Mouse (Mus musculus): ENCODE data around the gene Atl1.

GRCm38 (mm10) chr12:69939291-69939690, 46.9 kb downstream of the Atl1 start:
- TF ChIP-seq RAD21 (IDR thresholded peaks at IDR 0.05; ENCODE audit: low read depth, low read length) (peak; percentile 63), ZMIZ1 (IDR thresholded peaks at IDR 0.05; ENCODE audit: low read depth, low read length) (no peak), POLR2AphosphoS5 (IDR thresholded peaks at IDR 0.05; ENCODE audit: borderline replicate concordance, low read depth, low read length) (no peak), TBP (IDR thresholded peaks at IDR 0.05; ENCODE audit: low read depth, low read length) (no peak), JUND (IDR thresholded peaks at IDR 0.05; ENCODE audit: low read depth, low read length) (no peak), CTCF (IDR thresholded peaks at IDR 0.05 in 2 of 3, conservative IDR thresholded peaks at IDR 0.05 in 1 of 3; ENCODE audit: control insufficient read depth in 1 of 3, insufficient read depth in 1 of 3, low read depth in 2 of 3, low read length in 3 of 3, poor library complexity in 1 of 3, severe bottlenecking in 1 of 3) (peak; percentile 70 to 82 (median 77)), EP300 (IDR thresholded peaks at IDR 0.05; ENCODE audit: low read depth in 1 of 2, low read length in 2 of 2) (no peak), TCF12 (IDR thresholded peaks at IDR 0.05; ENCODE audit: low read depth, low read length) (no peak), POLR2AphosphoS2 (IDR thresholded peaks at IDR 0.05; ENCODE audit: low read length) (no peak), MAX (IDR thresholded peaks at IDR 0.05; ENCODE audit: low read length) (no peak), ZKSCAN1 (IDR thresholded peaks at IDR 0.05; ENCODE audit: low read depth, low read length) (no peak)
